Mouse (Mus musculus) c-Kit-positive CD71-positive TER-119-negative erythroid progenitor cells, embryonic 14.5 days (primary cell): Measurements from ENCODE around the gene Lrrc46.

Experiments
- DNase-seq: peaks from one replicate; pipeline ENCODE4 v3.0.0-alpha.2; 2013; ENCODE audit warnings: low read depth

The Lrrc46 gene

GRCm38 (mm10) chr11:97009198-97009790, 31.9 kb downstream of the Lrrc46 start:
- no peak for DNase-seq

GRCm38 (mm10) chr11:97007093-97007794, 34.0 kb downstream of the Lrrc46 start:
- no peak for DNase-seq

- DNase-seq: no peak
Measured at GRCm38 (mm10) chr11:97003170-97003569, 38.0 kb downstream of the Lrrc46 start.

- no peak for DNase-seq
Measured at GRCm38 (mm10) chr11:96997380-96997956, 43.7 kb downstream of the Lrrc46 start.

- DNase-seq: no peak
Measured at GRCm38 (mm10) chr11:96996773-96997379, 44.3 kb downstream of the Lrrc46 start.

GRCm38 (mm10) chr11:96995836-96996772, 45.1 kb downstream of the Lrrc46 start:
- no peak for DNase-seq

- no peak for DNase-seq
Measured at GRCm38 (mm10) chr11:96995031-96995430, 46.2 kb downstream of the Lrrc46 start.

GRCm38 (mm10) chr11:96992722-96993311, 48.4 kb downstream of the Lrrc46 start:
- DNase-seq: no peak

- DNase-seq: no peak
Measured at GRCm38 (mm10) chr11:96991501-96991900, 49.7 kb downstream of the Lrrc46 start.

- no peak for DNase-seq
Measured at GRCm38 (mm10) chr11:96987873-96988655, 53.1 kb downstream of the Lrrc46 start.

GRCm38 (mm10) chr11:96986463-96986862, 54.7 kb downstream of the Lrrc46 start:
- no peak for DNase-seq

- DNase-seq: no peak
Measured at GRCm38 (mm10) chr11:96984903-96985302, 56.3 kb downstream of the Lrrc46 start.
